Mouse (Mus musculus) C2C12 (cell line): ENCODE measurements around the gene Sox6.

Experiments used
- CTCF ChIP-seq: IDR thresholded peaks from one replicate; pipeline ENCODE4 v1.5.1; 2011; ENCODE audit not compliant: control insufficient read depth, insufficient read depth, insufficient read length
- USF1 ChIP-seq: IDR thresholded peaks from one replicate; pipeline ENCODE4 v1.6.1; 2011; ENCODE audit warnings: low read depth, mild to moderate bottlenecking, control low read depth, moderate library complexity

DNA sequence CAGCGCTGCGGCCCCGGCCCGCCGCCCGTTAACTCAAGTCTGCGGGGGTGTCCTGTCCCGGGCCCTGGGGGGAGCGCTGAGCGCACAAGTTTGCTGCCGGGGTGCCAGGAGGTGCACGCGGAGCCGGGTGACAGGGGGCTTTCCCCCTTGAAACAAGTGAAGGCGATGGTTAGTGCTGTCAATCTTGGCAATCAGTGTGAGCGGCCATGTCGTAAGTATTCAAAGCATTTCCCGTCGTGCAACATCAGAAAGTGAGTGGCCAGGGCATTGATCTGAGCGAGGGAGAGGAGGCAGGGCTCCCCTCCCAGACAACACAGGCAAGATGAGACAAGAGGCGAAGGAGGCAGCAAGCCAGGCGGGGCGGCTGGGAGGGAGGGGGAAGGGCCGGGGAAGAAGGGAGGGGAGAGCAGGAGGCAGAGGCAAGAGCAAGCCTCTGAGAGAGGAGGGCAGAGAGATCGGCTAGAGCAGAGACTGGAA lies 4.3 kb downstream of the Sox6 start:
- TF ChIP-seq CTCF (no peak), USF1 (no peak)
